Mouse (Mus musculus) small intestine, adult 2 months (tissue): ENCODE results near the gene Hcst. TPM values are rescaled to one million over a fixed set of nuclear protein-coding genes. Genes with fewer than 3 reads are reported as not detected.

Experiments
- H3K27ac ChIP-seq: fragments of 200-500 bp; 2 replicates; pipeline ENCODE4 v1.5.1; 2012; ENCODE audit warnings: low read depth, low read length, control low read depth, inconsistent platforms; ENCODE audit not compliant: insufficient read depth
- H3K27me3 ChIP-seq: fragments of 200-500 bp; 2 replicates; pipeline ENCODE4 v1.6.1; 2012; ENCODE audit warnings: mild to moderate bottlenecking, moderate library complexity, low read length, inconsistent platforms; ENCODE audit not compliant: control insufficient read depth, insufficient read depth
- H3K36me3 ChIP-seq: fragments of 200-500 bp; 2 replicates; pipeline ENCODE4 v1.6.1; 2012; ENCODE audit warnings: mild to moderate bottlenecking, low read length, control low read depth, inconsistent platforms; ENCODE audit not compliant: control insufficient read depth, insufficient read depth
- H3K4me1 ChIP-seq: fragments of 200-500 bp; 2 replicates; pipeline ENCODE4 v1.6.1; 2012; ENCODE audit warnings: low read length, inconsistent platforms, mixed read lengths; ENCODE audit not compliant: control insufficient read depth, insufficient read depth, insufficient read length
- H3K4me3 ChIP-seq: fragments of 200-500 bp; 2 replicates; pipeline ENCODE4 v1.5.1; 2012; ENCODE audit warnings: low read depth, mild to moderate bottlenecking, control low read depth, inconsistent platforms, low read length, moderate library complexity
- CTCF ChIP-seq: fragments of 200-500 bp; IDR thresholded peaks from 2 replicates; pipeline ENCODE4 v1.5.1; 2012; ENCODE audit warnings: low read depth, mild to moderate bottlenecking, control low read depth, inconsistent platforms, low read length, moderate library complexity, mixed read lengths; ENCODE audit not compliant: insufficient replicate concordance, insufficient read length; ENCODE audit errors: extremely low read depth
- POLR2A ChIP-seq: fragments of 200-500 bp; IDR thresholded peaks from 2 replicates; pipeline ENCODE4 v1.6.1; 2012; ENCODE audit warnings: low read depth, mild to moderate bottlenecking, control low read depth, inconsistent platforms, low read length, moderate library complexity
- WGBS: fragments of 180-500 bp; shearing (Covaris S2); methylation state at CpG from one replicate; pipeline ENCODE4 v1.1.7; 2018; 5-methylcytosine and 5-hydroxymethylcytosine counted together
- polyA plus RNA-seq: library from polyadenylated mRNA; depleted of rRNA; stranded (reverse); fragments of >200 nt; gene quantifications from 2 replicates; pipeline ENCODE4 v1.2.3, GENCODE M21; 2012

Hcst gene
- polyA plus RNA-seq, 1 experiment, result 56.1 TPM

GRCm38 (mm10) chr7:30443696-30444095 lies 24.0 kb upstream of the Hcst start:
- Histone ChIP-seq H3K4me1 (peaks cover 18% of the 10 kb centered on the region), H3K27me3 (0 out of 2 replicates have a peak, but pooled peaks cover 4% of the 10 kb centered on the region), H3K27ac (no peak overlapping the region), H3K4me3 (peak overlapping the region; percentile 70), H3K36me3 (peaks cover 3% of the 10 kb centered on the region; the same call in 1 of the 2 replicates)
- TF ChIP-seq CTCF (no peak), POLR2A (no peak)
- 15% methylated on average over 9 of the region's 9 CpGs for WGBS

- Histone ChIP-seq H3K36me3 (peaks cover 4% of the 10 kb centered on the region; the same call in 1 of the 2 replicates), H3K27ac (no peak overlapping the region), H3K4me3 (no peak overlapping the region), H3K27me3 (0 out of 2 replicates have a peak, but pooled peaks cover 4% of the 10 kb centered on the region), H3K4me1 (peaks cover 10% of the 10 kb centered on the region)
- no peak for TF ChIP-seq POLR2A
- peak; percentile 77; the same call in 1 of the 2 replicates for TF ChIP-seq CTCF
- WGBS, result 5% methylated on average over 5 of the region's 5 CpGs
These were observed 21.0 kb upstream of the Hcst start for GRCm38 (mm10) chr7:30440697-30441096.

DNA sequence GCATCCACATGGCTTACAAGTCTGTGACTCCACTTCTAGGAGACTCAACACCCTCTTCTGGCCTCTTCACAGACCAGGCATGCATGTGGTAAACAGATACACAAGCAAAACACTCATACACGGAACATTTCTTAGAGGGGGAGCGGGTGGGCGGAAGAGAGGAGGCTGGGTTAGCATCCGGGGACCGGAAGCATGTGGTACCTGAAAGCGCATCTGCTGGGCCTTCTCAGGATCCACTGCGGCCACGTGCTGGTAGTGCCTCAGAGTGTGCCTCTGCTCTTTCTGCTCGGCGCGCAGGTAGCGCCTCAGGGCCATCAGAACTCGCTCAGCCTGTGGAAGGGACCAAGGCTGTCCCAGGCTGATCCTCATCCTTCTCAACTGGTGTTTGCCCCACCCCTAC lies 20.1 kb upstream of the Hcst start:
- Histone ChIP-seq H3K27ac (no peak overlapping the region), H3K4me1 (peaks cover 6% of the 10 kb centered on the region), H3K36me3 (peaks cover 7% of the 10 kb centered on the region), H3K27me3 (0 out of 2 replicates have a peak, but pooled peaks cover 4% of the 10 kb centered on the region), H3K4me3 (no peak overlapping the region)
- whole genome bisulfite sequencing, result 81% methylated on average over 13 of the region's 13 CpGs
- no peak for TF ChIP-seq CTCF

GRCm38 (mm10) chr7:30436879-30437278 lies 17.2 kb upstream of the Hcst start:
- 32% methylated on average over 10 of the region's 10 CpGs for WGBS
- no peak for TF ChIP-seq CTCF
- TF ChIP-seq POLR2A, result no peak
- no peaks in the 10 kb centered on the region for H3K27me3 ChIP-seq
- H3K36me3 ChIP-seq, result peaks cover 4% of the 10 kb centered on the region; the same call in 1 of the 2 replicates
- H3K4me1 ChIP-seq, result no peaks in the 10 kb centered on the region
- H3K27ac ChIP-seq, result no peak overlapping the region
- H3K4me3 ChIP-seq, result no peak overlapping the region

GRCm38 (mm10) chr7:30435156-30435555 lies 15.5 kb upstream of the Hcst start:
- peaks cover 4% of the 10 kb centered on the region; the same call in 1 of the 2 replicates for H3K36me3 ChIP-seq
- H3K27ac ChIP-seq, result no peak overlapping the region
- no peak overlapping the region for H3K4me3 ChIP-seq
- H3K4me1 ChIP-seq, result no peaks in the 10 kb centered on the region
- no peak for TF ChIP-seq CTCF
- TF ChIP-seq POLR2A, result no peak
- no peaks in the 10 kb centered on the region for H3K27me3 ChIP-seq
- 55% methylated on average over 9 of the region's 9 CpGs for WGBS

GRCm38 (mm10) chr7:30434701-30435100 lies 15.0 kb upstream of the Hcst start:
- TF ChIP-seq CTCF (no peak), POLR2A (no peak)
- 62% methylated on average over 10 of the region's 10 CpGs for WGBS
- H3K4me3 ChIP-seq, result no peak overlapping the region
- peaks cover 4% of the 10 kb centered on the region; the same call in 1 of the 2 replicates for H3K36me3 ChIP-seq
- no peak overlapping the region for H3K27ac ChIP-seq
- no peaks in the 10 kb centered on the region for H3K27me3 ChIP-seq
- no peaks in the 10 kb centered on the region for H3K4me1 ChIP-seq

GRCm38 (mm10) chr7:30434238-30434637 lies 14.6 kb upstream of the Hcst start:
- H3K4me1 ChIP-seq, result no peaks in the 10 kb centered on the region
- peaks cover 4% of the 10 kb centered on the region; the same call in 1 of the 2 replicates for H3K36me3 ChIP-seq
- no peak overlapping the region for H3K27ac ChIP-seq
- TF ChIP-seq POLR2A (no peak), CTCF (no peak)
- WGBS, result 1% methylated on average over 10 of the region's 10 CpGs
- no peak overlapping the region for H3K4me3 ChIP-seq
- no peaks in the 10 kb centered on the region for H3K27me3 ChIP-seq
